Mouse (Mus musculus) G1E (cell line): Measurements from ENCODE around the gene Lbh.

Experiments
- CTCF ChIP-seq: IDR thresholded peaks from 2 replicates; pipeline ENCODE4 v1.5.1; 2012; ENCODE audit warnings: low read depth, low read length, inconsistent platforms, mixed read lengths
- GATA1 ChIP-seq: IDR thresholded peaks from 2 replicates; pipeline ENCODE4 v1.6.1; 2012; ENCODE audit warnings: borderline replicate concordance, low read length, inconsistent platforms, mixed read lengths
- TAL1 ChIP-seq: conservative IDR thresholded peaks from 2 replicates; pipeline ENCODE4 v1.6.1; 2012; ENCODE audit warnings: low read depth, low read length, inconsistent platforms, mixed read lengths

DNA sequence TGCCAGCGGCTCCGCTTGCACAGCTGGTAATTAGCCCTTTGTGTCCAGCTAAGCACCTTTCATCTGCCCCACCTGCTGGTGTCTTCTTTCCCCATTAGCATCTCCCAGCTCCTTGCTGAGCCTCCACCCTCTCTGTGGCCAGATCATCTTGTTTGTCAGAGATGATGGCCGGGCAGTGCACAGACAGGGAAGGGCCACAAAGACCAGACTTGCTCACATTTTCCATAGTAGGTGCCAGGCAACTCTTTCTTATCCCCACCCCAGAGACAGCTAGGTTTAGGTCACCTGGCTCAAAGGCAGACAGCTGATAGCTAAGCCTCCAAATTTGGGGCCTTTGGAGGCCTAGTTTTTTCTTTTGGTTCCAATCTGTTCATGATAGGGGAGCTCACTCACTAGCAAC lies 16.5 kb downstream of the Lbh start:
- TF ChIP-seq CTCF = no peak
- no peak for TF ChIP-seq GATA1
- TF ChIP-seq TAL1 = no peak
